Mouse (Mus musculus) CH12.LX (cell line): ENCODE results near the gene AC124502.3.

Source experiments
- EP300 ChIP-seq: IDR thresholded peaks from 2 replicates; pipeline ENCODE4 v1.6.1; 2011; ENCODE audit warnings: low read length, improper control_type of control experiment
- UBTF ChIP-seq: IDR thresholded peaks from 2 replicates; pipeline ENCODE4 v1.6.1; 2012; ENCODE audit warnings: low read depth, mild to moderate bottlenecking, inconsistent platforms, low read length, improper control_type of control experiment, moderate library complexity
- ZNF384 ChIP-seq: IDR thresholded peaks from 2 replicates; pipeline ENCODE4 v1.6.1; 2012; ENCODE audit warnings: low read depth, low read length, improper control_type of control experiment, inconsistent platforms

- TF ChIP-seq EP300 (no peak), ZNF384 (no peak), UBTF (no peak)
Measured at GRCm38 (mm10) chr19:5053909-5054308, 15.2 kb downstream of the AC124502.3 start.
